Mouse (Mus musculus) MEL (cell line): ENCODE measurements around the gene Il12rb1. TPM values are rescaled to one million over a fixed set of nuclear protein-coding genes. Genes with fewer than 3 reads are reported as not detected.

Experiments
- DNase-seq: peaks from one replicate; pipeline ENCODE4 v3.0.0; 2011; ENCODE audit warnings: low read depth, low spot score
- H3K27ac ChIP-seq: 2 replicates; pipeline ENCODE4 v1.5.1; 2012; ENCODE audit warnings: low read depth, mild to moderate bottlenecking, control low read depth, low read length, moderate library complexity; ENCODE audit not compliant: control insufficient read depth
- H3K27me3 ChIP-seq, 2 experiments: fragments of 150-350 bp in 1 of 2; sonication (generic) in 1 of 2; 2 replicates each; pipeline ENCODE4 v1.6.1; 2012; ENCODE audit warnings: low read length in 2 of 2, mild to moderate bottlenecking in 2 of 2, improper control_type of control experiment in 1 of 2, moderate library complexity in 1 of 2; ENCODE audit not compliant: insufficient read depth in 2 of 2, control insufficient read depth in 1 of 2
- H3K36me3 ChIP-seq, 2 experiments: 2 replicates each; pipeline ENCODE4 v1.6.1; 2012 to 2014; ENCODE audit warnings: low read length in 2 of 2, improper control_type of control experiment in 1 of 2, inconsistent platforms in 1 of 2, mild to moderate bottlenecking in 1 of 2; ENCODE audit not compliant: insufficient read depth in 2 of 2, control insufficient read depth in 1 of 2
- H3K4me1 ChIP-seq, 2 experiments: fragments of 150-350 bp in 1 of 2; sonication (generic) in 1 of 2; 2 replicates each; pipeline ENCODE4 v1.6.1; 2012; ENCODE audit warnings: low read length in 2 of 2, improper control_type of control experiment in 1 of 2, mild to moderate bottlenecking in 1 of 2; ENCODE audit not compliant: insufficient read depth in 2 of 2, control insufficient read depth in 1 of 2
- H3K4me3 ChIP-seq, 2 experiments: fragments of 150-350 bp in 1 of 2; sonication (generic) in 1 of 2; 2 replicates each; pipeline ENCODE4 v1.5.1; 2012; ENCODE audit warnings: low read depth in 2 of 2, low read length in 2 of 2, mild to moderate bottlenecking in 2 of 2, moderate library complexity in 2 of 2, control low read depth in 1 of 2, improper control_type of control experiment in 1 of 2; ENCODE audit not compliant: control insufficient read depth in 1 of 2, insufficient read depth in 1 of 2
- H3K79me2 ChIP-seq: 2 replicates; pipeline ENCODE4 v1.6.1; 2012; ENCODE audit warnings: mild to moderate bottlenecking, low read length, moderate library complexity; ENCODE audit not compliant: control insufficient read depth, poor library complexity, insufficient read depth
- H3K9ac ChIP-seq: 2 replicates; pipeline ENCODE4 v1.6.1; 2012; ENCODE audit warnings: low read depth, mild to moderate bottlenecking, control low read depth, low read length, moderate library complexity; ENCODE audit not compliant: control insufficient read depth, poor library complexity, severe bottlenecking
- H3K9me3 ChIP-seq: fragments of 150-350 bp; sonication (generic); replicated peaks from 2 replicates; pipeline ENCODE4 v1.6.1; 2012; ENCODE audit warnings: mild to moderate bottlenecking, low read length, improper control_type of control experiment, moderate library complexity; ENCODE audit not compliant: insufficient read depth
- HCFC1 ChIP-seq: IDR thresholded peaks from 2 replicates; pipeline ENCODE4 v1.6.1; 2012; ENCODE audit warnings: low read depth, mild to moderate bottlenecking, inconsistent platforms, low read length, improper control_type of control experiment, moderate library complexity
- MAZ ChIP-seq: IDR thresholded peaks from 2 replicates; pipeline ENCODE4 v1.6.1; 2012; ENCODE audit warnings: low read depth, mild to moderate bottlenecking, inconsistent platforms, low read length, improper control_type of control experiment
- MEF2A ChIP-seq: IDR thresholded peaks from 2 replicates; pipeline ENCODE4 v1.6.1; 2014; ENCODE audit warnings: low read depth, mild to moderate bottlenecking, inconsistent platforms, low read length, improper control_type of control experiment; ENCODE audit not compliant: poor library complexity, insufficient replicate concordance, severe bottlenecking; ENCODE audit errors: extremely low read depth
- MXI1 ChIP-seq: IDR thresholded peaks from 2 replicates; pipeline ENCODE4 v1.6.1; 2011; ENCODE audit warnings: mild to moderate bottlenecking, low read depth, low read length, improper control_type of control experiment
- MYB ChIP-seq: IDR thresholded peaks from 2 replicates; pipeline ENCODE4 v1.6.1; 2011; ENCODE audit warnings: mild to moderate bottlenecking, low read depth, low read length, improper control_type of control experiment
- NELFE ChIP-seq: IDR thresholded peaks from 2 replicates; pipeline ENCODE4 v1.6.1; 2011; ENCODE audit warnings: low read depth, low read length, improper control_type of control experiment
- POLR2A ChIP-seq, 2 experiments: IDR thresholded peaks; 2 replicates each; pipeline ENCODE4 v1.6.1; 2011 to 2012; ENCODE audit warnings: low read length in 2 of 2, mild to moderate bottlenecking in 2 of 2, control low read depth in 1 of 2, improper control_type of control experiment in 1 of 2, low read depth in 1 of 2, moderate library complexity in 1 of 2; ENCODE audit not compliant: control insufficient read depth in 1 of 2, insufficient read depth in 1 of 2, poor library complexity in 1 of 2
- SIN3A ChIP-seq: IDR thresholded peaks from 2 replicates; pipeline ENCODE4 v1.6.1; 2012; ENCODE audit warnings: low read length, improper control_type of control experiment, inconsistent platforms
- USF1 ChIP-seq: IDR thresholded peaks from 2 replicates; pipeline ENCODE4 v1.6.1; 2014; ENCODE audit warnings: low read depth, mild to moderate bottlenecking, inconsistent platforms, low read length, improper control_type of control experiment, moderate library complexity
- ZKSCAN1 ChIP-seq: IDR thresholded peaks from 2 replicates; pipeline ENCODE4 v1.6.1; 2012; ENCODE audit warnings: low read depth, mild to moderate bottlenecking, inconsistent platforms, low read length, improper control_type of control experiment, moderate library complexity
- ZMIZ1 ChIP-seq: IDR thresholded peaks from 2 replicates; pipeline ENCODE4 v1.6.1; 2012; ENCODE audit warnings: low read depth, mild to moderate bottlenecking, inconsistent platforms, low read length, improper control_type of control experiment, moderate library complexity
- polyA plus RNA-seq, 2 experiments: library from polyadenylated mRNA; stranded (reverse) in 1 of 2; unstranded in 1 of 2; fragments of >175 nt in 1 of 2; fragments of >200 nt in 1 of 2; gene quantifications; 2 replicates each; pipeline versions ENCODE4 v1.2.1 to v1.2.4; 2012; ENCODE audit warnings: low replicate concordance in 2 of 2, low read depth in 1 of 2; ENCODE audit not compliant: insufficient read length in 2 of 2, insufficient read depth in 1 of 2, missing spikeins in 1 of 2
- total RNA-seq: library from RNA; depleted of rRNA; stranded (reverse); fragments of 300-350 nt; gene quantifications from 2 replicates; pipeline ENCODE4 v1.2.3, GENCODE M21; 2012

Gene Il12rb1
- total and polyA plus RNA-seq, 3 experiments, result 1.2 to 2.2 TPM; not detected in 1

DNA sequence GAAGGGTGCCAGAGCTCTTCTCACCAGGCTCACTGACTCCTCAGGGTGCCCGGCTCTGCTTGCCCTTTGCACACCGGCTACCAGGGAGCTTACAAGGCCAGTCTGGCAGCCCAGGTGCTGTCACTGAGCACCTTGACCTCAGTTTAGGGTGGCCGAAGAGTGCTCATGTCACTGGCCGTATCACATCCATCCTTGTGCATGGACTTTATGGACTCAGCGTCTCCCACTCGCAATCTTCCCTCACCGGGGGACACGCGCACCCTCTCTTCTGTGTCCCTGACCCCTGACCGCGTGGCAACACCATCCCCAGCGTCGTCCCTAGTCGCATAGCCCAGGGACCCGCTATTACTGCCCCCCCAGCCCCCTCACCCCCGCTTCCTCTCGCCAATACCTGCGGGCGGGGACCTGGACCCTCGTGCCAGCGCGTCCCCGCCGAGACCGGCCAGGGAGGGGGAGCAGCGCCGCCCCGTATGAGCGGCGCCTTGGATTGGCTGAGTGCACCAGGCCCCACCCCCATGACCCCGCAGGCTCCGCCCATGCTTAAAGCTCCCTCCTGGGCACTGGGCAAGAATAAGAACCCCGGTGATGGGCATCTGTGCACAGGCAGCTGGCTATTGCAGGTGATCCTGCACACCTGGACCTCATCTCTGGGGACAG lies 48.4 kb downstream of the Il12rb1 start:
- Histone ChIP-seq H3K27me3 (no peaks in the 10 kb centered on the region), H3K4me1 (peaks cover 0 to 16% of the 10 kb centered on the region in 2 experiments; a peak in 3 of 4 replicates), H3K36me3 (no peaks in the 10 kb centered on the region; a peak in 1 of 4 replicates), H3K79me2 (no peaks in the 10 kb centered on the region; the same call in 1 of the 2 replicates), H3K9ac (peak overlapping the region; percentile 57), H3K27ac (no peak overlapping the region), H3K9me3 (no peaks in the 10 kb centered on the region), H3K4me3 (peak overlapping the region; percentile 67 to 95)
- DNase-seq, result peak; percentile 78
- peak; percentile 45 to 56; a peak in 1 of 4 replicates for TF ChIP-seq POLR2A (IDR thresholded peaks at IDR 0.05; ENCODE audit: control insufficient read depth in 1 of 2, insufficient read depth in 1 of 2, low read depth in 1 of 2, low read length in 2 of 2, poor library complexity in 1 of 2)
- TF ChIP-seq ZMIZ1, result no peak
- peak; percentile 69; the same call in 1 of the 2 replicates for TF ChIP-seq MAZ
- TF ChIP-seq MEF2A, result no peak
- TF ChIP-seq MXI1, result peak; percentile 52
- TF ChIP-seq HCFC1, result peak; percentile 27; the same call in 1 of the 2 replicates
- TF ChIP-seq NELFE, result peak; percentile 36; the same call in 1 of the 2 replicates
- 0 out of 2 replicates have a peak, but pooled peaks have one; percentile 16 for TF ChIP-seq SIN3A
- TF ChIP-seq ZKSCAN1, result no peak
- TF ChIP-seq USF1, result 0 out of 2 replicates have a peak, but pooled peaks have one; percentile 14

DNA sequence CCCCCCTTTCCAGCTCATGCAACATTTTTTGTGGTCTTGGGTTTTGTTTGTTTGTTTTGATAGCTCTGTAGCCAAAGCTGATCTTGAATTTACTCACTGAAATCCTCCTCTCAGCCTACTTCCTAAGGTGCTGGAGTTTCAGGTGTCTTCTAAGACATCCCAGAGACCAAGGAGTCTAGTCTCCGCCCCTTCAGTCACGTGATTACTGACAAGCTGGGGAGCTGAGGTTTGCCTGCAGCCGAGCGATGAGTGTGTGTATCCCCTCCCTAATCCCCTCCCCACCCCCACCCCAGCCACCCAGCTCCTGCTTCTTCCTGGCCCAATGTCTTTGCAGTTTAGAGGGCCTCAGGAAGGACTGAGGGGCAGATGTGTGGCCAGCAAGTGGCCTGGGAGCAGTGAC lies 49.3 kb downstream of the Il12rb1 start:
- Histone ChIP-seq H3K27me3 (no peaks in the 10 kb centered on the region), H3K4me3 (no peak overlapping the region), H3K27ac (no peak overlapping the region), H3K36me3 (no peaks in the 10 kb centered on the region; a peak in 1 of 4 replicates), H3K9ac (no peak overlapping the region), H3K4me1 (peaks cover 0 to 14% of the 10 kb centered on the region in 2 experiments; a peak in 2 of 4 replicates), H3K79me2 (no peaks in the 10 kb centered on the region; the same call in 1 of the 2 replicates), H3K9me3 (no peaks in the 10 kb centered on the region)
- no peak for DNase-seq
- TF ChIP-seq MYB (no peak), USF1 (peak; percentile 61)
